Mouse (Mus musculus): ENCODE data around the gene 2010111I01Rik. TPM values are rescaled to one million over a fixed set of nuclear protein-coding genes. Genes with fewer than 3 reads are reported as not detected.

2010111I01Rik gene
- polyA plus RNA-seq, 1 experiment from 2014 or later = 122 TPM

- Histone ChIP-seq H3K9me3 (replicated peaks) (no peaks in the 10 kb centered on the region), H3K27ac (no peak overlapping the region), H3K4me1 (no peaks in the 10 kb centered on the region), H3K4me3 (no peak overlapping the region), H3K27me3 (ENCODE audit: low read depth, poor library complexity, severe bottlenecking) (no peaks in the 10 kb centered on the region), H3K36me3 (no peaks in the 10 kb centered on the region)
- no peak for DNase-seq (ENCODE audit: low spot score)
- 93% methylated on average over 4 of the region's 4 CpGs for WGBS
Observed at GRCm38 (mm10) chr13:63356101-63356500, 391.4 kb downstream of the 2010111I01Rik start.

- WGBS = 42% methylated on average over 3 of the region's 3 CpGs
- no peak overlapping the region for H3K27ac ChIP-seq
- no peak for DNase-seq (ENCODE audit: low spot score)
- H3K27me3 ChIP-seq (ENCODE audit: low read depth, poor library complexity, severe bottlenecking) = no peaks in the 10 kb centered on the region
- no peak overlapping the region for H3K4me3 ChIP-seq
- H3K4me1 ChIP-seq = no peaks in the 10 kb centered on the region
- H3K9me3 ChIP-seq (replicated peaks) = no peaks in the 10 kb centered on the region
- no peaks in the 10 kb centered on the region for H3K36me3 ChIP-seq
Observed at GRCm38 (mm10) chr13:63356558-63356957, 391.9 kb downstream of the 2010111I01Rik start.

- no peak for DNase-seq (ENCODE audit: low spot score)
- no peaks in the 10 kb centered on the region for H3K9me3 ChIP-seq (replicated peaks)
- no peak overlapping the region for H3K27ac ChIP-seq
- no peaks in the 10 kb centered on the region for H3K27me3 ChIP-seq (ENCODE audit: low read depth, poor library complexity, severe bottlenecking)
- no peaks in the 10 kb centered on the region for H3K36me3 ChIP-seq
- H3K4me1 ChIP-seq = peaks cover 6% of the 10 kb centered on the region
- no peak overlapping the region for H3K4me3 ChIP-seq
- WGBS = 93% methylated on average over 4 of the region's 4 CpGs
Observed at GRCm38 (mm10) chr13:63359393-63359792, 394.7 kb downstream of the 2010111I01Rik start.

- peak; percentile 24 for DNase-seq (ENCODE audit: low spot score)
- WGBS = 64% methylated on average over 4 of the region's 4 CpGs
- Histone ChIP-seq H3K36me3 (no peaks in the 10 kb centered on the region), H3K4me1 (peaks cover 6% of the 10 kb centered on the region), H3K27ac (no peak overlapping the region), H3K27me3 (ENCODE audit: low read depth, poor library complexity, severe bottlenecking) (no peaks in the 10 kb centered on the region), H3K4me3 (no peak overlapping the region), H3K9me3 (replicated peaks) (no peaks in the 10 kb centered on the region)
Observed at GRCm38 (mm10) chr13:63360111-63360885, 395.6 kb downstream of the 2010111I01Rik start.

GRCm38 (mm10) chr13:63361755-63362154, 397.1 kb downstream of the 2010111I01Rik start:
- peak; percentile 7 for DNase-seq (ENCODE audit: low spot score)
- Histone ChIP-seq H3K27me3 (ENCODE audit: low read depth, poor library complexity, severe bottlenecking) (no peaks in the 10 kb centered on the region), H3K27ac (no peak overlapping the region), H3K36me3 (no peaks in the 10 kb centered on the region), H3K9me3 (replicated peaks) (no peaks in the 10 kb centered on the region), H3K4me3 (no peak overlapping the region), H3K4me1 (peaks cover 6% of the 10 kb centered on the region)
- 86% methylated on average over 3 of the region's 3 CpGs for WGBS

GRCm38 (mm10) chr13:63373460-63374166, 408.9 kb downstream of the 2010111I01Rik start:
- H3K27ac ChIP-seq = no peak overlapping the region
- 88% methylated on average over 7 of the region's 7 CpGs for WGBS

More at GRCm38 (mm10) chr13:63373460-63374166, 408.9 kb downstream of the 2010111I01Rik start:
- H3K36me3 ChIP-seq = 0 out of 2 replicates have a peak, but pooled peaks cover 4% of the 10 kb centered on the region
- H3K9me3 ChIP-seq (replicated peaks) = no peaks in the 10 kb centered on the region
- H3K27me3 ChIP-seq (ENCODE audit: low read depth, poor library complexity, severe bottlenecking) = no peaks in the 10 kb centered on the region
- DNase-seq (ENCODE audit: low spot score) = no peak
- H3K4me1 ChIP-seq = no peaks in the 10 kb centered on the region
- H3K4me3 ChIP-seq = no peak overlapping the region

MicroRNAs encoded within 50 kb of the gene (microRNA counts, 519-probe panel; counts per million panel counts)
- microRNA mmu-miR-23b (4,082 counts per million, percentile 79 among the panel's probes with 10 or more counts), microRNA mmu-miR-24 (4,310 counts per million, percentile 82 among the panel's probes with 10 or more counts), microRNA mmu-miR-27b (684 counts per million, percentile 72 among the panel's probes with 10 or more counts)

Small RNAs within 50 kb of the gene (microRNA-seq; reads per million reads assigned to microRNA genes)
- gene Mir23b (16,192 reads per million, percentile 97 among the genes with 10 or more reads in this experiment), gene Mir24-1 (not detected), gene Mir27b (1,409 reads per million, percentile 79 among the genes with 10 or more reads in this experiment), gene Mir3074-1 (not detected)

Other genes starting within 250 kb of the 2010111I01Rik start
- 24.7 and 30.5 TPM in 2 replicates for gene Platr25, start 204.2 kb upstream of the 2010111I01Rik start, polyA plus RNA-seq (2016; fragmentation: Nextera tagmentation; extraction: Ambion mirVana)
- gene Gm5141, start 179.1 kb upstream of the 2010111I01Rik start, polyA plus RNA-seq (2016; fragmentation: Nextera tagmentation; extraction: Ambion mirVana) = 9.8 and 11.7 TPM in 2 replicates
- 0.14 and 0.38 TPM in 2 replicates for gene Fbp2, start 106.5 kb upstream of the 2010111I01Rik start, polyA plus RNA-seq (2016; fragmentation: Nextera tagmentation; extraction: Ambion mirVana)
- not detected in 2 replicates for gene Fbp1, start 76.6 kb upstream of the 2010111I01Rik start, polyA plus RNA-seq (2016; fragmentation: Nextera tagmentation; extraction: Ambion mirVana)